Mouse (Mus musculus) liver, adult 2 months (tissue): Measurements from ENCODE around the gene Upf2. TPM values are rescaled to one million over a fixed set of nuclear protein-coding genes. Genes with fewer than 3 reads are reported as not detected.

Experiments used
- DNase-seq: peaks from one replicate; pipeline ENCODE4 v3.0.0-alpha.2; 2011; ENCODE audit warnings: low read depth, low spot score; ENCODE audit errors: extremely low read depth
- H3K27ac ChIP-seq: fragments of 200-500 bp; replicated peaks from 2 replicates; pipeline ENCODE4 v1.5.1; 2012; ENCODE audit warnings: low read depth, mild to moderate bottlenecking, control low read depth, inconsistent platforms, low read length; ENCODE audit not compliant: insufficient read depth
- H3K27me3 ChIP-seq: fragments of 200-500 bp; 2 replicates; pipeline ENCODE4 v1.6.1; 2012; ENCODE audit warnings: mild to moderate bottlenecking, moderate library complexity, low read length, inconsistent platforms; ENCODE audit not compliant: control insufficient read depth, insufficient read depth
- H3K36me3 ChIP-seq: fragments of 200-500 bp; 2 replicates; pipeline ENCODE4 v1.6.1; 2012; ENCODE audit warnings: low read length, inconsistent platforms; ENCODE audit not compliant: control insufficient read depth, insufficient read depth
- H3K4me1 ChIP-seq: fragments of 200-500 bp; 2 replicates; pipeline ENCODE4 v1.6.1; 2011; ENCODE audit warnings: low read length; ENCODE audit not compliant: control insufficient read depth, insufficient read depth
- H3K4me3 ChIP-seq: fragments of 200-500 bp; 2 replicates; pipeline ENCODE4 v1.5.1; 2011; ENCODE audit warnings: low read depth, mild to moderate bottlenecking, control low read depth, low read length, moderate library complexity; ENCODE audit not compliant: insufficient read depth
- H3K79me2 ChIP-seq: fragments of 200-500 bp; 2 replicates; pipeline ENCODE4 v1.6.1; 2012; ENCODE audit warnings: inconsistent platforms, mild to moderate bottlenecking, low read length, moderate library complexity; ENCODE audit not compliant: control insufficient read depth, insufficient read depth
- H3K9ac ChIP-seq: fragments of 200-500 bp; 2 replicates; pipeline ENCODE4 v1.6.1; 2012; ENCODE audit warnings: low read depth, mild to moderate bottlenecking, control low read depth, inconsistent platforms, low read length
- CTCF ChIP-seq: fragments of 200-500 bp; IDR thresholded peaks from 2 replicates; pipeline ENCODE4 v1.5.1; 2011; ENCODE audit warnings: low read depth, low read length, control low read depth
- POLR2A ChIP-seq: fragments of 200-500 bp; IDR thresholded peaks from 2 replicates; pipeline ENCODE4 v1.6.1; 2011; ENCODE audit warnings: low read length, control low read depth; ENCODE audit not compliant: insufficient read depth; ENCODE audit errors: extremely low read depth
- WGBS: fragments of 180-500 bp; shearing (Covaris S2); methylation state at CpG from one replicate; pipeline ENCODE4 v1.1.7; 2018; 5-methylcytosine and 5-hydroxymethylcytosine counted together
- polyA plus RNA-seq: library from polyadenylated mRNA; depleted of rRNA; stranded (reverse); fragments of >200 nt; gene quantifications from 2 replicates; pipeline ENCODE4 v1.2.3, GENCODE M21; 2012
- total RNA-seq: library from RNA; depleted of rRNA; stranded (reverse); fragments of >200 nt; gene quantifications from 2 replicates; pipeline ENCODE4 v1.2.3, GENCODE M21; 2014

Upf2 gene
- total and polyA plus RNA-seq, 2 experiments: 1.6 to 10.1 TPM

DNA sequence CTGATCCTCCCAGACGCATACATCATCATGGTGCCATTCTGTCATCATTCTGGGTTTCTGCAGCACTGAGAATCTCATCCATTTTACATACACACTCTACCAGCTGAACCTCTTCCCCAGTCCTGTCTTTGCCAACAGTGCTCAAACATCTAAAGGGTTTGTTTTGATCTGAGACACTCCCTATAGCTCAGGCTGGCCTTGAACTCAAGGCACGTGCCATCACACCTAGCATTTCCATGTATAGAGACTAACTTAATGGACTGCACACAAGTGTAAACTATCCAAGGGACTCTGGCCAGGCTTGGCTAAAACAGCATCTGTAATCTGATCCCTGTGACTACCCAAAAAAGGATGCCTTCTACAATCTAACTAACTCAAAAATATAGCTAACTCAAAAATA, 108.0 kb downstream of the Upf2 start:
- H3K27me3 ChIP-seq: no peaks in the 10 kb centered on the region
- no peak overlapping the region for H3K4me3 ChIP-seq
- H3K36me3 ChIP-seq: peaks cover 3% of the 10 kb centered on the region
- WGBS: 75% methylated on average over 2 of the region's 2 CpGs
- H3K4me1 ChIP-seq: peaks cover 17% of the 10 kb centered on the region; the same call in 1 of the 2 replicates
- no peak for DNase-seq
- no peak overlapping the region for H3K9ac ChIP-seq
- H3K27ac ChIP-seq: no peak overlapping the region
- TF ChIP-seq CTCF: no peak
- TF ChIP-seq POLR2A: no peak
- no peaks in the 10 kb centered on the region for H3K79me2 ChIP-seq

- WGBS: 93% methylated on average over 10 of the region's 10 CpGs
- Histone ChIP-seq H3K79me2 (no peaks in the 10 kb centered on the region), H3K4me1 (peaks cover 15% of the 10 kb centered on the region; the same call in 1 of the 2 replicates), H3K27ac (no peak overlapping the region), H3K9ac (no peak overlapping the region), H3K36me3 (peaks cover under 1% of the 10 kb centered on the region), H3K4me3 (no peak overlapping the region), H3K27me3 (no peaks in the 10 kb centered on the region)
- no peak for TF ChIP-seq POLR2A
- no peak for DNase-seq
Observed at GRCm38 (mm10) chr2:6060071-6060804, 109.0 kb downstream of the Upf2 start.

GRCm38 (mm10) chr2:6067341-6067740, 116.1 kb downstream of the Upf2 start:
- WGBS: 26% methylated on average over 6 of the region's 6 CpGs
- TF ChIP-seq POLR2A (no peak), CTCF (no peak)
- no peak overlapping the region for H3K9ac ChIP-seq

GRCm38 (mm10) chr2:6070925-6071324, 119.7 kb downstream of the Upf2 start:
- Histone ChIP-seq H3K4me3 (no peak overlapping the region), H3K36me3 (no peaks in the 10 kb centered on the region), H3K27me3 (no peaks in the 10 kb centered on the region), H3K79me2 (no peaks in the 10 kb centered on the region), H3K27ac (no peak overlapping the region), H3K4me1 (peaks cover 18% of the 10 kb centered on the region), H3K9ac (no peak overlapping the region)
- TF ChIP-seq CTCF (no peak), POLR2A (no peak)
- no peak for DNase-seq
- WGBS: 75% methylated on average over 11 of the region's 11 CpGs

More at GRCm38 (mm10) chr2:6067341-6067740, 116.1 kb downstream of the Upf2 start:
- Histone ChIP-seq H3K4me1 (peaks cover 11% of the 10 kb centered on the region), H3K36me3 (no peaks in the 10 kb centered on the region), H3K27ac (no peak overlapping the region), H3K4me3 (no peak overlapping the region), H3K79me2 (no peaks in the 10 kb centered on the region), H3K27me3 (no peaks in the 10 kb centered on the region)
- peak; percentile 91 for DNase-seq

DNA sequence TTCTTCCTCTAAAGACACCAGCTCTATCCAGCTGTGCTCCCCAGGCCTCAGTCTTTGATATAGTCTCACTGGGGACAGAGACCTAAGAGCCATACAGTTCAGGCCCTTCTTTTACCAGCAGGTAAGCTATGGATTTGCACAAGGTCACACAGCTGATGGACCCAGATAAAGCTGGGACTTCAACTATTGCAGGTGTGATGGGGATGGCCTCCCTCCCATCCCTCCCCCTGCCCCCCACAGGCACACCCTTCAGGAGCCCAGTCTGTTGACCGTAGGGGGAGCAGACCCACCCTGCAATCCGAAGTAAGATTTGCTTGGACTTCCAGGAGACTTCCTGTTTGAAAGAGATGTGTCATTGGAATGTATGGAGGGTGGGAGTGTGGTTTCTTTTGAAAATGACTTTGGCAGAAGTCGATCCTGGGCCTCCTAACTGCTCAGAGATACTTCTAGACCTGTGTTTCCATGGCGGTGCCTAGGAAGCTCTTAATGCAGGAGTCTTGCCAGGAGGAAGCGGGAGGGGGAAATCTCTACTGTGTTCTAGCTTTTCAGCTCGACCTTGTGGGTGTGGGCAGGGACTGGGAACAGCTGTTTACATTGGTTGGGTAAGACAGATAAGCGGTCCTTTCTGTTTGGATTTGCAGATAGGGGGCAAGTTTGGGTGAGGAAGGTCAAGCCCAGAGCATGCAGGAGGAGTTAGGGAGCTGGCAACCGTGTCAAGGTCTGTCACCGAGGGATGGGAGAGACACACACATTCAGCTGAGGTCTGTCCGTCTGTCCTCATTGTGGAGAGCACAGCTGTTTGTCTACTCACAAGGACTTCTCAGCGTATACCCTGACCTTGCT, 120.5 kb downstream of the Upf2 start:
- Histone ChIP-seq H3K79me2 (no peaks in the 10 kb centered on the region), H3K27me3 (no peaks in the 10 kb centered on the region), H3K4me3 (no peak overlapping the region), H3K9ac (no peak overlapping the region), H3K4me1 (peaks cover 18% of the 10 kb centered on the region), H3K27ac (no peak overlapping the region), H3K36me3 (no peaks in the 10 kb centered on the region)
- WGBS: 12% methylated on average over 11 of the region's 11 CpGs
- peak; percentile 99 for DNase-seq
- TF ChIP-seq CTCF (no peak), POLR2A (no peak)
